Comparison of ENCODE assay signal across 8 mouse cellular contexts in genomic region chr2:132576522-132577135, GRCm38 (mm10). TPM values are rescaled to one million over a fixed set of nuclear protein-coding genes. Genes with fewer than 3 reads are reported as not detected.
DNase-seq lines count a peak whose midpoint lies in the region; ATAC-seq and TF ChIP-seq lines count a peak whose summit lies in the region.

No protein-coding gene starts in this region.

- no peaks in the 10 kb centered on the region for H3K27me3 ChIP-seq in kidney, embryonic 15.5 days
- no peaks in the 10 kb centered on the region for H3K27me3 ChIP-seq in embryonic facial prominence, embryonic 11.5 days (ENCODE audit: control insufficient read depth, insufficient read depth, low read length)
- H3K27me3 ChIP-seq in hindbrain, postnatal 0 days (ENCODE audit: insufficient read depth, low read length): no peaks in the 10 kb centered on the region
- H3K27me3 ChIP-seq in midbrain, embryonic 15.5 days (replicated peaks): no peaks in the 10 kb centered on the region

- no peak for ATAC-seq in kidney, embryonic 15.5 days (replicated peaks; ENCODE audit: low FRiP score)
- ATAC-seq in embryonic facial prominence, embryonic 11.5 days (replicated peaks; ENCODE audit: insufficient number of reproducible peaks, low FRiP score, low TSS enrichment, low read depth): no peak
- ATAC-seq in hindbrain, postnatal 0 days: no peak
- ATAC-seq in midbrain, embryonic 15.5 days (replicated peaks): no peak

- H3K36me3 ChIP-seq in kidney, embryonic 15.5 days: peaks cover 2% of the 10 kb centered on the region
- no peaks in the 10 kb centered on the region for H3K36me3 ChIP-seq in embryonic facial prominence, embryonic 11.5 days (replicated peaks; ENCODE audit: control insufficient read depth, insufficient read depth, low read depth, low read length)
- 0 out of 2 replicates have a peak, but pooled peaks cover under 1% of the 10 kb centered on the region for H3K36me3 ChIP-seq in hindbrain, postnatal 0 days (ENCODE audit: insufficient read depth, low read length)
- H3K36me3 ChIP-seq in midbrain, embryonic 15.5 days (replicated peaks): 0 out of 2 replicates have a peak, but pooled peaks cover 2% of the 10 kb centered on the region

- peak overlapping the region; percentile 66 for H3K4me2 ChIP-seq in kidney, embryonic 15.5 days
- H3K4me2 ChIP-seq in embryonic facial prominence, embryonic 11.5 days (ENCODE audit: low read depth, low read length): peak overlapping the region; percentile 49
- H3K4me2 ChIP-seq in hindbrain, postnatal 0 days (ENCODE audit: low read depth, low read length): peak overlapping the region; percentile 72
- peak overlapping the region; percentile 58 for H3K4me2 ChIP-seq in midbrain, embryonic 15.5 days

- peaks cover 3% of the 10 kb centered on the region; the same call in 1 of the 2 replicates for H3K9me3 ChIP-seq in kidney, embryonic 15.5 days (replicated peaks)
- no peaks in the 10 kb centered on the region for H3K9me3 ChIP-seq in embryonic facial prominence, embryonic 11.5 days (replicated peaks; ENCODE audit: control insufficient read depth, low read length)
- no peaks in the 10 kb centered on the region for H3K9me3 ChIP-seq in hindbrain, postnatal 0 days (ENCODE audit: low read length)
- H3K9me3 ChIP-seq in midbrain, embryonic 15.5 days: no peaks in the 10 kb centered on the region

- DNase-seq in kidney, postnatal 4 days: no peak
- DNase-seq in embryonic facial prominence, embryonic 11.5 days (ENCODE audit: low spot score): no peak
- no peak for DNase-seq in hindbrain, postnatal 0 days (ENCODE audit: low spot score)
- no peak for DNase-seq in left cerebral cortex, postnatal 36 days (ENCODE audit: low spot score in 2 of 2)
- no peak for DNase-seq in gastrocnemius, postnatal 25 days
- no peak for DNase-seq in layer of hippocampus, adult 9-10 months (ENCODE audit: low spot score)

- H3K4me3 ChIP-seq in kidney, embryonic 15.5 days (replicated peaks): peak overlapping the region; percentile 74
- H3K4me3 ChIP-seq in embryonic facial prominence, embryonic 11.5 days (ENCODE audit: low read depth, low read length): peak overlapping the region; percentile 79
- H3K4me3 ChIP-seq in hindbrain, postnatal 0 days (ENCODE audit: low read length): peak overlapping the region; percentile 89
- peak overlapping the region; percentile 94 for H3K4me3 ChIP-seq in midbrain, embryonic 15.5 days

- peaks cover 17% of the 10 kb centered on the region for H3K4me1 ChIP-seq in kidney, embryonic 15.5 days
- no peaks in the 10 kb centered on the region for H3K4me1 ChIP-seq in embryonic facial prominence, embryonic 11.5 days (ENCODE audit: control insufficient read depth, insufficient read depth, low read length)
- no peaks in the 10 kb centered on the region for H3K4me1 ChIP-seq in hindbrain, postnatal 0 days (ENCODE audit: insufficient read depth, low read length)
- peaks cover 23% of the 10 kb centered on the region for H3K4me1 ChIP-seq in midbrain, embryonic 15.5 days

- no peak overlapping the region for H3K27ac ChIP-seq in kidney, embryonic 15.5 days
- no peak overlapping the region for H3K27ac ChIP-seq in embryonic facial prominence, embryonic 11.5 days (replicated peaks; ENCODE audit: low read depth, low read length)
- H3K27ac ChIP-seq in hindbrain, postnatal 0 days: peak overlapping the region; percentile 99
- H3K27ac ChIP-seq in midbrain, embryonic 15.5 days: no peak overlapping the region

- H3K9ac ChIP-seq in kidney, embryonic 15.5 days: no peak overlapping the region
- no peak overlapping the region for H3K9ac ChIP-seq in embryonic facial prominence, embryonic 11.5 days (replicated peaks; ENCODE audit: low read length)
- peak overlapping the region; percentile 97 for H3K9ac ChIP-seq in hindbrain, postnatal 0 days (replicated peaks; ENCODE audit: low read length)
- H3K9ac ChIP-seq in midbrain, embryonic 15.5 days: 0 out of 2 replicates have a peak overlapping the region, but pooled peaks have one; percentile 96

- intact Hi-C loops in left cerebral cortex, postnatal 36 days (cut with DNase I): loop anchor here (1.0 to 5.0 kb wide), 3 partner anchors 31 to 126 kb away; partner anchors contain the start of gene Shld1

- 50% methylated on average over 3 of the region's 3 CpGs for WGBS in kidney, embryonic 15.5 days
- 35% methylated on average over 3 of the region's 3 CpGs for WGBS in embryonic facial prominence, embryonic 11.5 days
- 38% methylated on average over 3 of the region's 3 CpGs for WGBS in hindbrain, postnatal 0 days
- WGBS in midbrain, embryonic 15.5 days: 36% methylated on average over 3 of the region's 3 CpGs

- TF ChIP-seq CTCF in hindbrain, postnatal 0 days (IDR thresholded peaks at IDR 0.05; ENCODE audit: low read depth): no peak

RNA-seq across cellular contexts. Expression of gene Gpcpd1, which starts 10.9 kb away (rescaled TPM):
- 33.6 and 34.1 TPM in 2 replicates for polyA plus RNA-seq in kidney, embryonic 15.5 days (2015; fragmentation: Nextera tagmentation; extraction: Ambion mirVana)
- polyA plus RNA-seq in embryonic facial prominence, embryonic 11.5 days (2014; fragmentation: Nextera tagmentation; extraction: Ambion mirVana): 39.9 and 40.1 TPM in 2 replicates
- total RNA-seq in hindbrain, postnatal 0 days (2014; rRNA removed): 43.9 and 46.9 TPM in 2 replicates
- 84.0 and 91.9 TPM in 2 replicates for polyA plus RNA-seq in hindbrain, postnatal 0 days (2015; fragmentation: Nextera tagmentation; extraction: Ambion mirVana)
- polyA plus RNA-seq in midbrain, embryonic 15.5 days (2015; fragmentation: Nextera tagmentation; extraction: Ambion mirVana): 77.8 and 88.7 TPM in 2 replicates
- 10 to 100 TPM; 92.9 to 94.2 TPM for total RNA-seq in left cerebral cortex, postnatal 36 days (2021)
- total RNA-seq in gastrocnemius, postnatal 25 days (2021): 100 to 1,000 TPM; 110 to 147 TPM

Comparison
In these comparisons a context has a peak if more than half of its experiments do, and no peak if none do; other contexts are left out.
1. H3K9ac ChIP-seq: peak in hindbrain, postnatal 0 days (single experiment) and midbrain, embryonic 15.5 days (single experiment); none in kidney, embryonic 15.5 days (single experiment) and embryonic facial prominence, embryonic 11.5 days (single experiment).
2. Peak in every context shown above with its lines, with median percentiles within 50 percentile points of each other: H3K4me2 ChIP-seq and H3K4me3 ChIP-seq.